Mouse (Mus musculus): ENCODE measurements around the gene Fam49a.
"Not testable (repeated sequence)": the region's sequence is repeated elsewhere in the genome, so short reads cannot be mapped to it uniquely, and the experiment has no call there.

The Fam49a gene

GRCm38 (mm10) chr12:12314326-12314725, 52.4 kb downstream of the Fam49a start:
- no peak for DNase-seq

- peak; percentile 24 for DNase-seq
Measured at GRCm38 (mm10) chr12:12315011-12315410, 53.1 kb downstream of the Fam49a start.

GRCm38 (mm10) chr12:12316956-12317355, 55.0 kb downstream of the Fam49a start:
- DNase-seq: peak; percentile 61

- no peak for DNase-seq
Measured at GRCm38 (mm10) chr12:12317606-12318005, 55.7 kb downstream of the Fam49a start.

DNA sequence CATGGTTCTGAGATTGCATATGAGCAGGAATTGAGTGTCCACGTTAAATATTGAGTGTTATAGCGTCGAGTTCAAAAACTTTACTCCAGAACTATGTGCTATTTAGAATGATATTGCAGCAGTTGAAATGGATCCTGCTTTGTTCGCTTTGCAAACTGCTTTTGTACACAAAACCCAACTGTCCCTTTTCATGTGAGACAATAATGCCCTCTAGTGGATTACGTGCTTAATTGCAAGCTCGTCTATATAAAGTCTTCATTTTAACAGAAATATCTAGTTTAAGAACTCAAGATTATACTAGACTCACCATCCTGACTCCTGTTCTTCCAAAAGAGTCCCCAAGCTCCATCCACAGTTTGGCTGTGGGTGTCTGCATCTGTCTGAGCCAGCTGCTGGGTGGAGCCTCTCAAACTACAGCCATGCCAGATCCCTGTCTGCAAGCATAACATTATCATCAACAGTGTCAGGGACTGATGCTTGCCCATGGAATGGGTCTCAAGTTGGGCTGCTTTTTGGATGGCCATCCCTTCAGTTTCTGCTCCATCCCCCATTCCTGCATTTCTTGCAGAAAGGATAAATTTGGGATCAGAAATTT, 56.3 kb downstream of the Fam49a start:
- peak; percentile 27 for DNase-seq

DNA sequence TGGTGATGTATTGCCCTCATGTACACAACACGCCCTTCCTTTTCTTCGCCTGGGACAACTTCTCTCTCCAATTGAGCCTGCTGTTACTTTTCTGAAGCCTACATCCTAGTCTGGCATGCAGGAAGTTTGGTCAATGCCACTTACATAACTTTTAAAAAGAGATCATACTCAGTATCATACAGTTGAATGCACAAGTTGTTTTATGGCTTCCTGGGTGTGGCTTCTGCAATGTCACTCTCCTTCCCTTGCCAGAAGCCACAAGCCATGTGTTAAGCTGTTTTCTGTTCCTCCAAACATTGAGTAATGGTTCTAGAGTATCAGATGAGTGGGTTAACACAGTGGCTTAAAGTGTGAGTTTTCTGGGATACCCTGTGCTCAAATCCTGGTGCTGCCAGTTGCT, 58.8 kb downstream of the Fam49a start:
- peak; percentile 30 for DNase-seq

DNA sequence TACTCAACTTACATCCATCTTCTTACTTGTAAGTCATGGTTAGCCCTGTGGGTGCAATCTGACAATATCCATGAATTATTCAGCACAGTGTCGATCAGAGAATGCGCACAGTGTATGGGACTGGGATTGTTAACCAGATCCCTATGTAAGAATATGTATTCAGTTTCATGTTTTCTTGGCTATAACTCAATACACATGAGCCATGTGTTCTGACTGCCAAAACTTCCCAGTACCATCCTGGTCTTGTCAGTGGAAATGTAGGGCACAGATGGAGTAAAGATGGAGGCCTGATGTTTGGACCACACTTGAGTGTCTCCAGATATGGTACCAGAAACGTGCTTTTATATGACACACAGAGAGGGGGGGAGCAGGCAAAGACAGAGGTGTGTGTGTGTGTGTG, 59.2 kb downstream of the Fam49a start:
- DNase-seq: no peak

- no peak for DNase-seq
Measured at GRCm38 (mm10) chr12:12323084-12323483, 61.1 kb downstream of the Fam49a start.

- DNase-seq: peak; percentile 88
Measured at GRCm38 (mm10) chr12:12323616-12324223, 61.8 kb downstream of the Fam49a start.

GRCm38 (mm10) chr12:12324266-12324665, 62.3 kb downstream of the Fam49a start:
- DNase-seq: not testable (repeated sequence)

GRCm38 (mm10) chr12:12333526-12334310, 71.8 kb downstream of the Fam49a start:
- DNase-seq: no peak

- peak; percentile 37 for DNase-seq
Measured at GRCm38 (mm10) chr12:12334486-12334885, 72.5 kb downstream of the Fam49a start.

GRCm38 (mm10) chr12:12335566-12335965, 73.6 kb downstream of the Fam49a start:
- no peak for DNase-seq

- DNase-seq: no peak
Measured at GRCm38 (mm10) chr12:12337378-12337777, 75.4 kb downstream of the Fam49a start.

- no peak for DNase-seq
Measured at GRCm38 (mm10) chr12:12343320-12343719, 81.4 kb downstream of the Fam49a start.

DNA sequence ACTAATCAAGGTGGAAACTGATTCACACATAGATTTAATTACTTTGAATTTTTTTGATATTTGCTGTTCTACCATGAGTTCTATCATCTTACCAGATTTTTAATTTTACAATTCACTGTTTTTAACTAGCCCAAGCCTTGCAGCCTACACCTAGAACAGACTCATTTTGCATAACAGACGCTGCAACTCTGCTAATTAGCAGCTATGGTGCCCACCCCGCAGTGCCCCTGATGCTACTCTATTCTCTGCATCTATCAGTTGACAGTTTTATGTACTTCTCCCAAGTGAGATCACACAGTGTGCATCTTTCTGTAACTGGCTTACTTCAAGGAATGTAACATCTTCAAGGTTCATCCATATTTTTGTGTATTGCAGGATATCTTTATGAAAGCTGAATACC, 86.7 kb downstream of the Fam49a start:
- no peak for DNase-seq

- no peak for DNase-seq
Measured at GRCm38 (mm10) chr12:12349645-12350288, 87.8 kb downstream of the Fam49a start.

DNA sequence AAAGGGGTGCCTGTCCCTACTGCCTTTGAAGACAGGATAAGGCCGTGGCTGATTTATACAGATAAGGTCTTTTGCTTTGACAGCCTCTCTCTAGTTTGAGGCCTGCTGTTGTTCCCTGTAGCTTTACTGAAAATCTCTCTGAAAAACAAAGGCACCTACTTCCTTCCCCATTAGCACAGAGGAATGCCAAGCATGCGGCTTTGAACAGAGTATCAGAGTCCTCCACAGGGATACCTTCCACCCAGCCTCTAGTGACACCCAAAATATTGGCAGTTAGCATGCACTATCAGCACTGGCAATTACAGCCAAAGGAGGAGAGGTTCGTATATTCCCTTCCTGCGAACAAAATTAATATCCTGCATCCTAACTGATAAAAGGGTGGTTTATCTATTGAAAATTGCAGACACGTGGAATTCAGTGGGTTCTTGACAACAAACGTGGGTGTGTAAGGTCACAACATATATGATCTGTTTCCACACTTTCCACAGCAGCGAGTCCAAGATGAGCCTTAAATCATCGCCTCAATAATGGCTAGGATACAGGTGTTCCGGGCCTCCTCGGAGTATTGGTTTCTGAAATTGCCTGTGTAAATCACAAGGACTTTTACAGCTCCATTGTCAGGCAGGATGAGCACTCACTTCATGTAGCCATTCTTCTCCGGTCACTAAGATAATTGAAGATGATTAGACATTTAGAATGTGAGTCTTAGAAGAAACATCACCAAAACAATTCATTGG, 90.0 kb downstream of the Fam49a start:
- DNase-seq: no peak

DNA sequence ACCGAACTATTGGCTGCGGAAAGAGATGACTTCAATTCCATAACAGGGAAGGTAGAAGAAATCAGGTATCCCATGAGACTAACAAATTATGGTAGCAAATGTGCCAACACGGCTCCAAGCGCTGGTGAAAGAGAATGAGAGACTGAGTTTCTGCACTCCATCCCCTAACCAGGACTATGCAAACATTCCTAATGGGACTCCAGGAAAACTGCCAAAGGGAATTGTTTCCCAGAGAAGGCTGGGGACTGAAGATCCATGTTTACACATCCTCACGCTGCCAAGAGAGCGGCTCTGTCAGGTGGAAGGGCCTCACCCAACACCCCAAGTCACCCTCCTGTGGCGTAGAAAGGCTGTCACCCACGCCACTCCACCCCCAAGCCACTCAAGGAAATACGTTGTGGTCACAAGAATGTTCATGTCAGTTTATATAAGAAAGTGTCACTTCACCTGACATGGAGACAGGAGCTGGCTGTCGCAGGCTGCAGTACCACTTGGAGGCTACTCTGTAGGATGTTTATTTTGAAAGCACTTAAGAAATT, 92.2 kb downstream of the Fam49a start:
- DNase-seq: no peak

- no peak for DNase-seq
Measured at GRCm38 (mm10) chr12:12356048-12356447, 94.1 kb downstream of the Fam49a start.

DNA sequence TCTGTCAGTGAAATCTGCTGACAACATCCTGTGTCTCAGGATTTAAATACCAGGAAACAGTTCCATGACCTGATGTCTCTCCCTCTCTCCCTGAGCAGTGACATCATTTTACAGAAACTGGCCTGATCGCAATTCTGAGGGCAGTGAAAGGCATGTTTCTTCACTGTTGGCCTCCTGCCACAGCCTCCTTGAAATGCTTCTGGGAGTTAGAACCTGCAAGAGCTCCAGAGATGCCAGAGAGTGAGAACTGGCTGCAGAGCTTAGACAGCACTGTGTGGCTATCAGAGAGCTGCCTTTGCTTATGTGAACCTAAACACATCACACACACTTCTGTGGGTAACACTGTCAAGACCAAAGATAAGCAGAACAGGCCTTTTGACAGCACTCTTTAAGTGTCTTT, 94.5 kb downstream of the Fam49a start:
- no peak for DNase-seq

GRCm38 (mm10) chr12:12356946-12357345, 95.0 kb downstream of the Fam49a start:
- DNase-seq: no peak

DNA sequence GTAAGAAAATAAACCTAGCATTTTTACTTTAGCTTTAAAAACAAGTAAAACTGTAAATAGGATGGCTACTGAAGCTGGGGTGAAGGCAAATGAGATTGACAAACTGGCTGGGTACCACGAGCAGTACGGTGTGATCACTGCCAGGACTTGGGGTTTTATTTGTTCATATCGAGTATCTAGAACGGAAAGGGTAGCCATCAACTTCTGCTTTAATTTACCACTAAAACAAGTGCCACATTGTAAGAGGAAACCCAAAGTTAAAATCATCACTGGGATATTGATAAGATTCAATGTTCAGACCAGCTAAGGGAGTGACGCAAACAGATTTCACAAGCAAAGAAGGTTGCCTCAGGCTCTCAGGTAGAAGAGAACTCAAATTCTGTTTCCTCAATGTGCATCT, 98.0 kb downstream of the Fam49a start:
- no peak for DNase-seq

Measured in kidney, postnatal 14 days (tissue).